Mouse (Mus musculus) kidney, postnatal 0 days (tissue): ENCODE results near the gene Zfp579. TPM values are rescaled to one million over a fixed set of nuclear protein-coding genes. Genes with fewer than 3 reads are reported as not detected.

Experiments used
- ATAC-seq: fragments of 200-750 bp; cut with Nextera tagmentation; replicated peaks from 2 replicates; pipeline ENCODE4 v1.8.0; 2017; ENCODE audit warnings: low read depth, moderate number of reproducible peaks, moderate TSS enrichment, moderate library complexity; ENCODE audit not compliant: low FRiP score
- DNase-seq: peaks from one replicate; pipeline ENCODE4 v3.0.0-alpha.2; 2016; ENCODE audit warnings: low spot score
- H3K27ac ChIP-seq: fragments of 300-500 bp; sonication (generic); 2 replicates; pipeline ENCODE4 v1.5.1; 2014; ENCODE audit warnings: mild to moderate bottlenecking
- H3K27me3 ChIP-seq: fragments of 300-500 bp; sonication (generic); 2 replicates; pipeline ENCODE4 v1.6.1; 2014; ENCODE audit warnings: low read length, mixed read lengths; ENCODE audit not compliant: insufficient read depth
- H3K36me3 ChIP-seq: fragments of 300-500 bp; sonication (generic); 2 replicates; pipeline ENCODE4 v1.6.1; 2014; ENCODE audit warnings: low read length, mixed read lengths; ENCODE audit not compliant: insufficient read depth
- H3K4me1 ChIP-seq: fragments of 300-500 bp; sonication (generic); replicated peaks from 2 replicates; pipeline ENCODE4 v1.6.1; 2014; ENCODE audit warnings: antibody characterized with exemption, low read length, mixed read lengths; ENCODE audit not compliant: insufficient read depth
- H3K4me2 ChIP-seq: fragments of 300-500 bp; sonication (generic); 2 replicates; pipeline ENCODE4 v1.6.1; 2014; ENCODE audit warnings: mild to moderate bottlenecking, low read length, moderate library complexity, mixed read lengths
- H3K4me3 ChIP-seq: fragments of 300-500 bp; sonication (generic); replicated peaks from 2 replicates; pipeline ENCODE4 v1.5.1; 2014; ENCODE audit warnings: low read depth, low read length
- H3K9ac ChIP-seq: fragments of 300-500 bp; sonication (generic); 2 replicates; pipeline ENCODE4 v1.6.1; 2014; ENCODE audit warnings: low read depth, low read length
- H3K9me3 ChIP-seq: fragments of 300-500 bp; sonication (generic); replicated peaks from 2 replicates; pipeline ENCODE4 v1.6.1; 2016; ENCODE audit warnings: low read length, inconsistent platforms, mixed read lengths
- CTCF ChIP-seq: IDR thresholded peaks from 2 replicates; pipeline ENCODE4 v1.5.1; 2016; ENCODE audit warnings: antibody characterized with exemption, low read depth, mild to moderate bottlenecking, moderate library complexity
- WGBS: fragments of 180-500 bp; shearing (Covaris S2); extraction: QIAGEN DNeasy Blood & Tissue Kit; methylation state at CpG from one replicate; pipeline ENCODE4 v1.1.7; 2014; 5-methylcytosine and 5-hydroxymethylcytosine counted together
- polyA plus RNA-seq: library from polyadenylated mRNA; unstranded; fragments of >200 nt; fragmentation: Nextera tagmentation; extraction: Ambion mirVana; gene quantifications from 2 replicates; pipeline ENCODE4 v1.2.1, GENCODE M21; 2015

The Zfp579 gene
- 21.2 and 21.3 TPM in 2 replicates for polyA plus RNA-seq

GRCm38 (mm10) chr7:4996003-4996895 is at the start of gene Zfp579:
Gene Zfp579, minus strand, starts transcription at chr7:4996158.
- Histone ChIP-seq H3K27me3 (no peaks in the 10 kb centered on the region), H3K36me3 (peaks cover 17% of the 10 kb centered on the region), H3K4me1 (peaks cover 5% of the 10 kb centered on the region), H3K9me3 (no peaks in the 10 kb centered on the region; the same call in 1 of the 2 replicates), H3K9ac (peak within 1 kb of the TSS; percentile 92), H3K27ac (peak within 1 kb of the TSS; percentile 73), H3K4me3 (peak within 1 kb of the TSS; percentile 87), H3K4me2 (peak within 1 kb of the TSS; percentile 92)
- 0 out of 2 replicates have a peak, but pooled peaks have one; percentile 4 for TF ChIP-seq CTCF
- DNase-seq (peak; percentile 92), ATAC-seq (peak; percentile 86)
- WGBS = 5% methylated on average over 23 of the region's 26 CpGs

- H3K9ac ChIP-seq = no peak overlapping the region
- no peaks in the 10 kb centered on the region for H3K4me1 ChIP-seq
- no peak overlapping the region for H3K4me2 ChIP-seq
- DNase-seq (no peak), ATAC-seq (no peak)
- H3K4me3 ChIP-seq = no peak overlapping the region
- no peak overlapping the region for H3K27ac ChIP-seq
- 80% methylated on average over 2 of the region's 2 CpGs for WGBS
- no peaks in the 10 kb centered on the region for H3K36me3 ChIP-seq
- H3K27me3 ChIP-seq = no peaks in the 10 kb centered on the region
- no peak for TF ChIP-seq CTCF
- H3K9me3 ChIP-seq = no peaks in the 10 kb centered on the region
Measured at GRCm38 (mm10) chr7:5044981-5045380, 49.0 kb upstream of the Zfp579 start.

- Histone ChIP-seq H3K27me3 (no peaks in the 10 kb centered on the region), H3K4me1 (0 out of 2 replicates have a peak, but pooled peaks cover 3% of the 10 kb centered on the region), H3K4me3 (peak overlapping the region; percentile 69), H3K4me2 (peak overlapping the region; percentile 60), H3K27ac (no peak overlapping the region; the same call in 1 of the 2 replicates), H3K9ac (no peak overlapping the region), H3K9me3 (no peaks in the 10 kb centered on the region), H3K36me3 (peaks cover 16% of the 10 kb centered on the region)
- ATAC-seq (no peak), DNase-seq (no peak)
- TF ChIP-seq CTCF = no peak
- WGBS = 26% methylated on average over 5 of the region's 5 CpGs
Measured at GRCm38 (mm10) chr7:5038940-5039339, 43.0 kb upstream of the Zfp579 start.

GRCm38 (mm10) chr7:5038109-5038732 is 42.3 kb upstream of the Zfp579 start, which contains the start of gene Zfp784:
Gene Zfp784, minus strand, starts transcription at chr7:5038446.
- Histone ChIP-seq H3K9me3 (no peaks in the 10 kb centered on the region), H3K36me3 (peaks cover 23% of the 10 kb centered on the region), H3K9ac (peak within 1 kb of the TSS; percentile 92), H3K4me1 (0 out of 2 replicates have a peak, but pooled peaks cover 3% of the 10 kb centered on the region), H3K4me2 (peak within 1 kb of the TSS; percentile 60), H3K27ac (peak within 1 kb of the TSS; percentile 99), H3K27me3 (no peaks in the 10 kb centered on the region), H3K4me3 (peak within 1 kb of the TSS; percentile 69)
- ATAC-seq (peak; percentile 97), DNase-seq (peak; percentile 95)
- TF ChIP-seq CTCF = no peak
- WGBS = under 1% methylated on average over 48 of the region's 48 CpGs

- Histone ChIP-seq H3K36me3 (peaks cover 30% of the 10 kb centered on the region), H3K27ac (peak overlapping the region; percentile 99; the same call in 1 of the 2 replicates), H3K4me1 (0 out of 2 replicates have a peak, but pooled peaks cover 3% of the 10 kb centered on the region), H3K9ac (peak overlapping the region; percentile 92; the same call in 1 of the 2 replicates), H3K4me3 (peak overlapping the region; percentile 69), H3K27me3 (no peaks in the 10 kb centered on the region), H3K4me2 (peak overlapping the region; percentile 60), H3K9me3 (no peaks in the 10 kb centered on the region)
- ATAC-seq (no peak), DNase-seq (no peak)
- WGBS = 88% methylated on average over 8 of the region's 8 CpGs
- TF ChIP-seq CTCF = no peak
Measured at GRCm38 (mm10) chr7:5037467-5037866, 41.5 kb upstream of the Zfp579 start.

- ATAC-seq (no peak), DNase-seq (no peak)
- no peak overlapping the region for H3K27ac ChIP-seq
- no peak overlapping the region for H3K4me2 ChIP-seq
- H3K27me3 ChIP-seq = no peaks in the 10 kb centered on the region
- no peak for TF ChIP-seq CTCF
- H3K9me3 ChIP-seq = no peaks in the 10 kb centered on the region
- H3K4me3 ChIP-seq = no peak overlapping the region
- H3K36me3 ChIP-seq = peaks cover 35% of the 10 kb centered on the region
- 94% methylated on average over 7 of the region's 7 CpGs for WGBS
- H3K4me1 ChIP-seq = 0 out of 2 replicates have a peak, but pooled peaks cover 3% of the 10 kb centered on the region
- H3K9ac ChIP-seq = no peak overlapping the region
Measured at GRCm38 (mm10) chr7:5037026-5037425, 41.1 kb upstream of the Zfp579 start.
